Comparison of ENCODE assay signal across 30 mouse cellular contexts in the genomic region with DNA sequence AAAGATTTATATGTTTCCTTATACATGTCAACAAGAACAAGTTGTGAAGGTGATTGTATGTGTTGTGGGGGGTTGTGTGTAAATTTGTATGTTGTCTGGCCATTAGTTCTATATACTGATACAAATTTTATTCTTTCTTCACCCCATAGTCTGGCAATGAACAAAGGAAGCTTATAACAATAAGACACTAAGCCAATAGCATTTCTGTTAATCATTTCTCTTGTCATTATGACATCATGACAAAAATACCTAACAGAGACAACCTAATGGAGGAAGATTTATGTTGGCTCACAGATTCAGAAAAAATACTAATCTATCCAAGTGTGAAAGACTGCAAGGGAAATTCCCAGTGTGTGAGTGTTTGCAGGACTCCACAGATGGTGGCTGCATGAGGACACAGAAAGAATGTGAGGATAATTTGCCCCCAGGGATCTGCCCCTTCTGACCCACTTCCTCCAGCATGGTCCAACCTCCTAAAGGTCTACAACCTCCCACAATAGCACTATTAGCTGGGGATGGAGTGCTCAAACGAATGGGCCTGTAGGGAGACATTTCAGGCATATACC.
DNase-seq lines count a peak whose midpoint lies in the region; ATAC-seq lines count a peak whose summit lies in the region.
"Had no signal": no experiment of that assay in that cellular context is flagged by ENCODE, and none has a peak within 500 bp of the region (broad histone marks: within the 10 kb centered on the region; RNA-seq: fewer than 3 reads in every experiment).

No protein-coding gene starts in this region.

- H3K4me3 ChIP-seq in hindbrain, embryonic 10.5 days = no peak overlapping the region
- no peak overlapping the region for H3K4me3 ChIP-seq in hindbrain, embryonic 16.5 days (ENCODE audit: low read length)
- no peak overlapping the region for H3K4me3 ChIP-seq in neural tube, embryonic 15.5 days (replicated peaks)
- H3K4me3 ChIP-seq in embryonic facial prominence, embryonic 14.5 days (ENCODE audit: low read depth, low read length) = no peak overlapping the region
- H3K4me3 ChIP-seq in forebrain, embryonic 14.5 days (ENCODE audit: low read depth, low read length) = no peak overlapping the region
- H3K4me3 ChIP-seq: embryonic facial prominence, embryonic 13.5 days; erythroblast, embryonic 14.5 days; hindbrain, embryonic 13.5 days; limb, embryonic 13.5 days; liver, embryonic 12.5 days; midbrain, embryonic 13.5 days; neural tube, embryonic 13.5 days had no signal

- no peaks in the 10 kb centered on the region for H3K27me3 ChIP-seq in hindbrain, embryonic 10.5 days (ENCODE audit: insufficient read depth, poor library complexity, severe bottlenecking)
- no peaks in the 10 kb centered on the region for H3K27me3 ChIP-seq in hindbrain, embryonic 16.5 days (replicated peaks; ENCODE audit: control insufficient read depth, insufficient read depth, low read length)
- H3K27me3 ChIP-seq in neural tube, embryonic 15.5 days (replicated peaks) = no peaks in the 10 kb centered on the region
- no peaks in the 10 kb centered on the region for H3K27me3 ChIP-seq in embryonic facial prominence, embryonic 14.5 days (replicated peaks; ENCODE audit: control insufficient read depth, insufficient read depth, low read length)
- H3K27me3 ChIP-seq in forebrain, embryonic 14.5 days (replicated peaks; ENCODE audit: control insufficient read depth, insufficient read depth, low read length) = no peaks in the 10 kb centered on the region
- H3K27me3 ChIP-seq: CH12.LX; embryonic facial prominence, embryonic 13.5 days; hindbrain, embryonic 13.5 days; limb, embryonic 13.5 days; liver, embryonic 12.5 days; midbrain, embryonic 13.5 days; neural tube, embryonic 13.5 days had no signal

- no peak overlapping the region for H3K27ac ChIP-seq in hindbrain, embryonic 10.5 days
- H3K27ac ChIP-seq in hindbrain, embryonic 16.5 days (ENCODE audit: low read depth, low read length) = no peak overlapping the region
- H3K27ac ChIP-seq in neural tube, embryonic 15.5 days (replicated peaks) = no peak overlapping the region
- no peak overlapping the region for H3K27ac ChIP-seq in embryonic facial prominence, embryonic 14.5 days (replicated peaks; ENCODE audit: low read depth, low read length)
- no peak overlapping the region for H3K27ac ChIP-seq in forebrain, embryonic 14.5 days (ENCODE audit: low read depth, low read length)
- H3K27ac ChIP-seq: embryonic facial prominence, embryonic 13.5 days; hindbrain, embryonic 13.5 days; kidney, postnatal 0 days; limb, embryonic 13.5 days; liver, embryonic 12.5 days; midbrain, embryonic 13.5 days; neural tube, embryonic 13.5 days had no signal

- no peaks in the 10 kb centered on the region for H3K9me3 ChIP-seq in hindbrain, embryonic 10.5 days
- H3K9me3 ChIP-seq in hindbrain, embryonic 16.5 days (ENCODE audit: control insufficient read depth, low read length) = no peaks in the 10 kb centered on the region
- no peaks in the 10 kb centered on the region for H3K9me3 ChIP-seq in neural tube, embryonic 15.5 days (replicated peaks)
- H3K9me3 ChIP-seq in embryonic facial prominence, embryonic 14.5 days (ENCODE audit: control insufficient read depth, low read length) = no peaks in the 10 kb centered on the region
- no peaks in the 10 kb centered on the region for H3K9me3 ChIP-seq in forebrain, embryonic 14.5 days (replicated peaks; ENCODE audit: control insufficient read depth, low read length)
- H3K9me3 ChIP-seq: embryonic facial prominence, embryonic 13.5 days; hindbrain, embryonic 13.5 days; limb, embryonic 13.5 days; liver, embryonic 12.5 days; midbrain, embryonic 13.5 days; neural tube, embryonic 13.5 days had no signal

- WGBS in hindbrain, embryonic 10.5 days = 31% methylated on average over 1 of the region's 1 CpGs
- WGBS in hindbrain, embryonic 16.5 days = 41% methylated on average over 1 of the region's 1 CpGs
- 31% methylated on average over 1 of the region's 1 CpGs for WGBS in neural tube, embryonic 15.5 days
- 18% methylated on average over 1 of the region's 1 CpGs for WGBS in embryonic facial prominence, embryonic 14.5 days
- 52% methylated on average over 1 of the region's 1 CpGs for WGBS in forebrain, embryonic 14.5 days

- no peak overlapping the region for H3K4me2 ChIP-seq in hindbrain, embryonic 16.5 days (ENCODE audit: low read length)
- H3K4me2 ChIP-seq in neural tube, embryonic 15.5 days = no peak overlapping the region
- H3K4me2 ChIP-seq in embryonic facial prominence, embryonic 14.5 days (ENCODE audit: low read depth, low read length) = no peak overlapping the region
- H3K4me2 ChIP-seq in forebrain, embryonic 14.5 days (ENCODE audit: low read length) = no peak overlapping the region
- H3K4me2 ChIP-seq: embryonic facial prominence, embryonic 13.5 days; heart, embryonic 11.5 days; hindbrain, embryonic 13.5 days; limb, embryonic 13.5 days; liver, embryonic 12.5 days; midbrain, embryonic 13.5 days; neural tube, embryonic 13.5 days had no signal

- ATAC-seq in hindbrain, embryonic 16.5 days = no peak
- no peak for ATAC-seq in neural tube, embryonic 15.5 days (ENCODE audit: low FRiP score)
- ATAC-seq in embryonic facial prominence, embryonic 14.5 days (ENCODE audit: low read depth) = no peak
- ATAC-seq in forebrain, embryonic 14.5 days = no peak
- ATAC-seq: forebrain, postnatal 0 days; intestine, postnatal 0 days; liver, embryonic 12.5 days; liver, postnatal 0 days; midbrain, embryonic 13.5 days had no signal

- peak; percentile 9 for DNase-seq in hindbrain, embryonic 10.5 days (ENCODE audit: low spot score)
- peak; percentile 45 for DNase-seq in neural tube, embryonic 10.5 days (ENCODE audit: extremely low spot score, low spot score)
- peak; percentile 6 for DNase-seq in embryonic facial prominence, embryonic 14.5 days (ENCODE audit: low spot score)
- DNase-seq in cerebellum, adult 11-12 months = no peak
- DNase-seq in layer of hippocampus, postnatal 25 days (ENCODE audit: extremely low spot score in 1 of 2, low spot score in 1 of 2) = no peak
- DNase-seq in forebrain, embryonic 14.5 days (ENCODE audit: low spot score) = no peak
- DNase-seq: adrenal gland, postnatal 10 days; cerebellum, adult 9-10 months; forebrain, postnatal 0 days; gastrocnemius, postnatal 25 days; heart, adult 18-20 months; heart, postnatal 36 days; layer of hippocampus, adult 9-11 months; liver, postnatal 0 days; lung, postnatal 36 days; right cerebral cortex, postnatal 14 days; thymus, postnatal 4 days had no signal

- no peak overlapping the region for H3K9ac ChIP-seq in hindbrain, embryonic 16.5 days (ENCODE audit: low read depth, low read length)
- no peak overlapping the region for H3K9ac ChIP-seq in neural tube, embryonic 15.5 days (replicated peaks)
- H3K9ac ChIP-seq in embryonic facial prominence, embryonic 14.5 days (ENCODE audit: low read depth, low read length) = no peak overlapping the region
- H3K9ac ChIP-seq in forebrain, embryonic 14.5 days (ENCODE audit: low read length) = no peak overlapping the region
- H3K9ac ChIP-seq: embryonic facial prominence, embryonic 13.5 days; forebrain, postnatal 0 days; hindbrain, embryonic 13.5 days; limb, embryonic 13.5 days; liver, embryonic 12.5 days; liver, postnatal 0 days; midbrain, embryonic 13.5 days; neural tube, embryonic 13.5 days had no signal

- H3K36me3 ChIP-seq in hindbrain, embryonic 10.5 days = no peaks in the 10 kb centered on the region
- H3K36me3 ChIP-seq in hindbrain, embryonic 16.5 days (ENCODE audit: control insufficient read depth, insufficient read depth, low read length) = no peaks in the 10 kb centered on the region
- H3K36me3 ChIP-seq in neural tube, embryonic 15.5 days = no peaks in the 10 kb centered on the region
- H3K36me3 ChIP-seq in embryonic facial prominence, embryonic 14.5 days (ENCODE audit: control insufficient read depth, insufficient read depth, low read length) = no peaks in the 10 kb centered on the region
- H3K36me3 ChIP-seq in forebrain, embryonic 14.5 days (ENCODE audit: control insufficient read depth, insufficient read depth, low read length) = no peaks in the 10 kb centered on the region
- H3K36me3 ChIP-seq: embryonic facial prominence, embryonic 13.5 days; hindbrain, embryonic 13.5 days; limb, embryonic 13.5 days; liver, embryonic 12.5 days; midbrain, embryonic 13.5 days; neural tube, embryonic 13.5 days had no signal

- no peaks in the 10 kb centered on the region for H3K4me1 ChIP-seq in hindbrain, embryonic 10.5 days (replicated peaks)
- no peaks in the 10 kb centered on the region for H3K4me1 ChIP-seq in hindbrain, embryonic 16.5 days (ENCODE audit: control insufficient read depth, insufficient read depth, low read depth, low read length)
- no peaks in the 10 kb centered on the region for H3K4me1 ChIP-seq in neural tube, embryonic 15.5 days
- H3K4me1 ChIP-seq in embryonic facial prominence, embryonic 14.5 days (ENCODE audit: control insufficient read depth, insufficient read depth, low read length) = no peaks in the 10 kb centered on the region
- H3K4me1 ChIP-seq in forebrain, embryonic 14.5 days (ENCODE audit: control insufficient read depth, insufficient read depth, low read length) = no peaks in the 10 kb centered on the region
- H3K4me1 ChIP-seq: embryonic facial prominence, embryonic 13.5 days; hindbrain, embryonic 13.5 days; limb, embryonic 13.5 days; liver, embryonic 12.5 days; midbrain, embryonic 13.5 days; neural tube, embryonic 13.5 days had no signal

Comparison
In these comparisons a context has a peak if more than half of its experiments do, and no peak if none do; other contexts are left out.
1. DNase-seq: peak in hindbrain, embryonic 10.5 days (single experiment), neural tube, embryonic 10.5 days (single experiment) and embryonic facial prominence, embryonic 14.5 days (single experiment); none in cerebellum, adult 11-12 months (single experiment), layer of hippocampus, postnatal 25 days (0 of 2) and forebrain, embryonic 14.5 days (single experiment).